Mouse (Mus musculus) neural tube, postnatal 0 days (tissue): ENCODE results near the gene Adamts12. TPM values are rescaled to one million over a fixed set of nuclear protein-coding genes. Genes with fewer than 3 reads are reported as not detected.

Source experiments
- polyA plus RNA-seq: library from polyadenylated mRNA; unstranded; fragments of >200 nt; fragmentation: Nextera tagmentation; extraction: Ambion mirVana; gene quantifications from 2 replicates; pipeline ENCODE4 v1.2.1, GENCODE M21; 2015

The Adamts12 gene
- polyA plus RNA-seq = 1.5 TPM in 2 replicates

DNA sequence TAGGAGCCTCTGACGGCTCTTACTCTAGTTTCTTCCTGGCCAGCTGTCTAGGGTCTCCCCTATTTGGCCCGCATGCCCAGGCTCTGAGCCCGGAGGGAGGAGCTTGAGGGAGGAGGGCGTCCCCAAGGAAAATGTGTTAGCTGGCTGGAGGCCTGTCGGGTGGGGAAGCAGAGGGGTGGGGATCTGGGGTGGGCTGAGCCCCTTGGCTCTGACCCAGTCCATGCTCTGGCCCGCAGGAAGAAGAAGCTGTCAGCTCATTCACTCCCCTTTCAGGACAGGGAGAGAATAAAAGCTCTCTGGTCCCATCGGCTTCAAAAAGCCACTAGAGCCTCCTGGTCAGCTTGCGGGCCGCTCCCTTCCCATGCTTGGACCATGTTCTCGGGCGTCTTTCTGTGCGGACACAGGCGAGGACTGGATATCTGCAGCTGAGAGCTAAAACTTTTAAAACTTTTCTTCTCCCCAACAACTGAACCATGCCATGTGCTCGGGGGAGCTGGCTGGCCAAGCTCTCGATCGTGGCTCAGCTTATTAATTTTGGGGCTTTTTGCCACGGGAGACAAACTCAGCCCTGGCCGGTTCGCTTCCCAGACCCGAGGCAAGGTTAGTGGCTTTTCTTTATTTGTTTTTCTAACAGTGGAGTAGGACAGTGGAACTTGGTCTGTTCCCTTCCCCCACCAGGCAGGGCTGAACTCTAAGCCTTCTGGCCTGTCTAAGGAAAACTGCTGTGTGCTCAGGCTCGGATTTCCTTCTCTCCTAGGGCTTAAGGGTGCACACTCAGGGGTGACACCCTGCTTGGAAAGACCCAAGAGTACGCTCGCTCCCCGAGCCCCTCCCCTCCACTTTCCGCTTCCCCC lies at the start of gene Adamts12:
Gene Adamts12 (plus strand): TSS at position 233 of the 854 bp plus-strand sequence.

DNA sequence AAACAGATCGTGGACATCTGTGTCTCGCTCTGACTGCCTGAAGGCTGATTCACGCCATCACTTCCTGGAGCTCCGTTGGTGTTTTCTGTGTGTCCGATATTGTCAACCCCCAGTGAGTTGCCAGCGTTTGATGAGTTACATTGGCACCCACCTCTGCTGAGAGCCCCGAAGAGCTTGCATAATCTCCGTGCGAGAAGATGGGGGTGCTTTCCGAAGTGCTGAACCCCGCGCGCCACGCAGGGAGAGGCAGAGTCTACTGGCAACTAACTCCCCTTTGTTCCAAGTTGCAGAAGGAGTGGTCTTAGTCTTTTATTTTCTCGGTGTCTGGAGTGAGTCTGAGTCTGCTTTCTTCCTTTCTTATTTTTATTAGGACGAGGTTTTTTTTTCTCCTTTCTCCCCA lies 26.9 kb upstream of the Adamts12 start, which contains the start of gene Rxfp3:
Gene Rxfp3 (minus strand): TSS at position 281 of the 400 bp plus-strand sequence.

Other genes with a start within 250 kb of the Adamts12 start
- gene C1qtnf3, start 112.5 kb upstream of the Adamts12 start, polyA plus RNA-seq = 8.8 and 9.2 TPM in 2 replicates
- gene Amacr, start 83.0 kb upstream of the Adamts12 start, polyA plus RNA-seq = 14.8 and 15.3 TPM in 2 replicates
- not detected in 2 replicates for gene Slc45a2, start 64.1 kb upstream of the Adamts12 start, polyA plus RNA-seq
- 2.5 and 3.2 TPM in 2 replicates for gene Rxfp3, start 26.8 kb upstream of the Adamts12 start, polyA plus RNA-seq